Mouse (Mus musculus): ENCODE data around the gene Zfp553.

DNA sequence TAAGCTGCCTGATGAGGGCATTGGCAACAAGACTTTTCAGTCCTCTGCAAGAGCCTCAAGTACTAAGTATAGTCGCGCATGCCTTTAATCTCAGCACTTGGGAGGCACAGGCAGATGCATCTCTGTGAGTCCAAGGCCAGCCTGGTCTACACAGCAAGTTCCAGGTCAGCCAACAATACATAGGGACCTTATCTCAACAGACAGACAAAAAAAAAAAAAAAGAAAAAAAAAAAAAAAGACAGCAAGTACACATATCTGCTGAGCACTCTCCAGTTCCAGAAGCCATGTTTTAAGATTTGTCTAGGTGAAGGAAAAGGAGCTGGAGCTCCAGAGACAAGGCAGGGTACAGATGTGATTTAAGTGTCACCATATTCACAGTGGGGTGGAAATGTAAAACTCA lies 23.1 kb downstream of the Zfp553 start:
- no peak for TF ChIP-seq CTCF (IDR thresholded peaks at IDR 0.05; ENCODE audit: control insufficient read depth, insufficient read depth, insufficient read length)
- TF ChIP-seq USF1 (IDR thresholded peaks at IDR 0.05; ENCODE audit: low read depth), result no peak
- no peak for TF ChIP-seq MAX (IDR thresholded peaks at IDR 0.05)
- TF ChIP-seq CEBPB (IDR thresholded peaks at IDR 0.05; ENCODE audit: low read depth), result no peak
- no peak for TF ChIP-seq MYOG (IDR thresholded peaks at IDR 0.05; ENCODE audit: control insufficient read depth, extremely low read depth, insufficient read length)
- TF ChIP-seq MYOD1 (IDR thresholded peaks at IDR 0.05; ENCODE audit: control insufficient read depth, insufficient read length, low read depth), result no peak

All from C2C12 (cell line).